Mouse (Mus musculus) neural tube, embryonic 15.5 days (tissue): ENCODE measurements around the gene Gm10322. TPM values are rescaled to one million over a fixed set of nuclear protein-coding genes. Genes with fewer than 3 reads are reported as not detected.

ENCODE experiments used
- polyA plus RNA-seq: library from polyadenylated mRNA; unstranded; fragments of >200 nt; fragmentation: Nextera tagmentation; extraction: Ambion mirVana; gene quantifications from 2 replicates; pipeline ENCODE4 v1.2.1, GENCODE M21; 2015

Gene Gm10322
- polyA plus RNA-seq, 1 experiment from 2014 or later = not detected

Other genes starting within 250 kb of the Gm10322 start
- gene Gm10273, start 220.4 kb upstream of the Gm10322 start, polyA plus RNA-seq = 7.3 and 7.7 TPM in 2 replicates
- gene Pla2g12b, start 212.4 kb upstream of the Gm10322 start, polyA plus RNA-seq = 0.72 TPM in 1 of 2 replicates, not detected in the other
- 0.09 and 0.47 TPM in 2 replicates for gene Oit3, start 174.3 kb upstream of the Gm10322 start, polyA plus RNA-seq
- gene Mcu, start 629 bp downstream of the Gm10322 start, polyA plus RNA-seq = 49.2 and 51.7 TPM in 2 replicates
- gene Micu1, start 86.4 kb downstream of the Gm10322 start, polyA plus RNA-seq = 88.2 and 92.6 TPM in 2 replicates